Mouse (Mus musculus) left cerebral cortex, adult 8-10 months (tissue): ENCODE data around the gene Usp5. TPM values are rescaled to one million over a fixed set of nuclear protein-coding genes. Genes with fewer than 3 reads are reported as not detected.
"Not testable (repeated sequence)": the region's sequence is repeated elsewhere in the genome, so short reads cannot be mapped to it uniquely, and the experiment has no call there.

Source experiments
- DNase-seq, 2 experiments: peaks; one replicate each; pipeline ENCODE4 v3.0.0; 2022; ENCODE audit warnings: low spot score in 2 of 2
- total RNA-seq, 4 experiments: library from RNA; stranded (reverse); gene quantifications; 2 replicates each; pipeline ENCODE4 v1.2.4; 2022

Gene Usp5
- total RNA-seq, 4 experiments from 2014 or later = 200 to 215 (median 204) TPM

- DNase-seq = no peak
Observed at GRCm38 (mm10) chr6:124840241-124841167, 11.2 kb upstream of the Usp5 start, which contains the start of gene Gnb3. Gnb3 (minus strand) TSS chr6:124840275.

DNA sequence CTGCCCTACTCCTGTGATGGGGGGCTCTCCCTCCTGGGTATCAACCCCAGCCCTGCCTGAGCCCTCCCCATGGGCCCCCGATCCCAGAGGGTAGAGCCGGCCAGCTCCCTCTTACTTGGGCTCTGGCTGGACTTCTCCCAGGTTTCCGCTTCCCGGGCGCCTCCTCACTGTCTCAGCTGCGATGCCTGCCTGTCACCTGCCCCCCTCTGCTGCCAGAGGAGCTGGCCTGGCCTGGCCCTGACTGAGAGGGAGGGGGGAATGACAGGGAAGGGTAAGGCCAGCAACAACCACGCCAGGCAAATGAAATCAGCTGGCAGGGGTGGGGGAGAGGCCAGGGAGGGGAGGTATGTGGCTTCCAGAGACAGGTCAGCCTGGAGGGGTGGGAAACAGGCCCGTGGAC lies 10.5 kb upstream of the Usp5 start:
- no peak for DNase-seq

GRCm38 (mm10) chr6:124836411-124836810 lies 7.1 kb upstream of the Usp5 start:
- no peak for DNase-seq

DNA sequence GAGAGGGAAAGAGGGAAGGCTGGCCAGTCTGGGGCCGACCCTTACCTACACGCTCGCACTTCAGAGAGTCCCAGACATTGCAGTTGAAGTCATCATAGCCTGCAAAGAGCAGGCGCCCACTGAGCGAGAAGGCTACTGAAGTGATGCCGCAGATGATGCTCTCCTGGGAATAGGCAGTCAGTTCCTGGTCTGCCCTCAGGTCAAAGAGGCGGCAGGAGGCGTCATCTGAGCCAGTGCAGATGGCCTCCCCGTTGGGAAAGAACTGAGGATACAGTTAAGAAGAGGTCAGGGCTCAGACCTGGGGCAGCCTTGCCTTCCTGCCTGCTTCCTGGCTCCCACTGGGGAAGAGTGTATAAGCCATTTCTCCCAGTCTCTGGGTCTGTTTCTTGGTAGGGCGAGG lies 6.2 kb upstream of the Usp5 start:
- DNase-seq = no peak

DNA sequence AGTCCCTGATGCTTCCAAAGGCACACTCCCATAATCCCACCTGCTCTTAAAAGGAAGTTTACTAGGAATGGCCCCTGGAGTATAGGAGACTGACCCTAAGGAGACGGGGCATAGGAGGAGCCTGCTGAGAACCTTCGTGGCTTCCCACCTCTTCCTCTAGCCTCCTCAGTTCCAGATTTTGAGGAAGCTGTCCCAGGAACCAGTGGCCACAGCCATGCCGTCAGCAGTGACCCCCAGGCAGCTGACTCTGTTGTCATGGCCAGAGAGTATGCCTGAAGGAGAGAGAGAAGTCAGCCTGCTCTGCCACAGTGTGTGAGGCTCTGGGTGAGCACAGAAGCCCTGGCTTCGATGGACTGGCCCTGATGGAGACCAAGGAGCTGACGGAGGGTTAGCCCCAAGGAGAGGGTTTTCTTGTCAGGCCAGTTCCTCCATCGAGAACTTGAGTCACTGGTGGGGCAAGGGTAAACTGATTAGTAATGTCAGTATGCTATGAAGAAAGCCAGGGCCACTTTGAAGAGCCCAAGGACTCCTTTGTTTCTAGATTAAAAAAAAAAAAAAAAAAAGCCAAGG lies 5.3 kb upstream of the Usp5 start:
- DNase-seq = no peak

DNA sequence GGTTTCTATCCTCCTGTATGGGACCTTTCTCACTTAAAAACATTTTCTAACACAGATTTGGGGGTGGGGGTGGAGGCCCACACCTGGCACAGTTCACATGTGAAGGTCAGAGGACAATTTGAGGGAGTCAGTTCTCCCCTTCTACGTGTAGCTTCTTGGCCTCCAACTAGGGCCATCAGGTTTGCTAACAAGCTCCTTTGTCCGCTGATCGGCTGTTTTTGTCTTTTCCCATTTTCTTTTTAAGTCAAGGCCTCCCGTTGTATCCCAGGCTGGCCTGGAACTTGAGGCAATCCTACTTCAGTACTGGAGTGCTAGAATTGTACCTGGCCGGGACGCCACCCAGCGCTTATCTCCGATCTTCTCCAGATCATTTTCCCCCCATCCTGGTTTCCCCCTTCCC lies 2.4 kb upstream of the Usp5 start:
- DNase-seq = no peak

DNA sequence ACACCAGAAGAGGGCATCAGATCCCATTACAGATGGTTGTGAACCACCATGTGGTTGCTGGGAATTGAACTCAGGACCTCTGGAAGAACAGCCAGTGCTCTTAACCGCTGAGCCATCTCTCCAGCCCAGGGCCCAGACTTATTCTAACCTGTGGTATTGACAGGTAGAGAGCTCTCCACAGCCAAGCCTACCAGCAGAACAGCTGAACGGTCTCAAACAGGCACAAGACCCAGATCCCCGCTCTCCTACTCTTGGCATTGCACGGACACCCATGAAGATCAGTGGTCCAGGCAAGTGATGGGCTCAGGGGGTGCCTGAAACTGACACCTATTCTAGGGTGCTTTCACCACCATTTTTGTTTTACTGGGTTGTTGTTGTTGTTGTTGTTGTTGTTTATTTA lies 1.9 kb upstream of the Usp5 start:
- not testable (repeated sequence) for DNase-seq

- peak; percentile 86 to 96 for DNase-seq
Observed at GRCm38 (mm10) chr6:124829799-124830700, 766 bp upstream of the Usp5 start.

DNA sequence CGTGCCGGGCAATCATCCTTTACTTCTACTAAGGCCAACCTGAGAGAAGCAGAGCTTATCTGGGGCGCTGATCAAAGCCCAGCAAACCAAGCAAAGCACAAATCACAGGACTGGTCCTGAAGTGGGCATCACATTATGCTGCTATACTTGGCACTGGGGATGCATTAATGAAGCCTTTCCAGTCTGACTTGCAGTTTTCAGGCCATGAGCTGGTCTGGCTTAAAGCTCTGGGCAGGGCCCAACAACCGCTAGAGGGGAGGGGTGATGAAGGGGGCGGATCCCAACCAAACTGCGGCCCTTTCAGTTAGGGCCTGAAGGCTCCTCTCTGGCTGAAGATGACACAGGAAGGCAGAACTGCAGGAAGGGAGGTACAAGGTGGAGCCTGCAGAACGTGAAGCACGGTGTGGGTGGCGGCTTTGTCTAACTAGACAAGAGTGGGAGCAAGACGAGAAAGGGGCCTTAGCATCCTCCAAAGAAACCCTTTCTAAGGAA lies 1.1 kb downstream of the Usp5 start:
- no peak for DNase-seq

DNA sequence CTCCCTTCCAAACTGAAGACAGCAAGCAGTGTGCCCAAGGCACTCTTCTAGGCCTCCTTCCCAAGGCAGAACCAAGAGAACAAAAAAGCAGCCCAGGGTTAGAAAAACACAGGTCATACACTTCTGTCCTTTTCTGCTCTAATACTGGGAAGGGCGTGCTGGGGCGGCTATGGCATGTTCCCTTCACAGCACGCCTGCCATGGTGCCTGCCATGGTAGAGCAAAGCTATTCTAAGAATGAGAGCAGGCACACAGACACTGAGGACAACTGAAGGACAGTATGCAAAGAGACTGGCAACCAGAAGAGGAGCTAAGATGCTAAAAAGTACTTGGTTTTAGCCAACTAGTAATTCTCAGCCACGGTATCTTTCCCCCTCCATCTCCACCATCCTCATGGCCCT lies 7.2 kb downstream of the Usp5 start:
- DNase-seq = no peak

- no peak for DNase-seq
Observed at GRCm38 (mm10) chr6:124820891-124821290, 8.4 kb downstream of the Usp5 start.

DNA sequence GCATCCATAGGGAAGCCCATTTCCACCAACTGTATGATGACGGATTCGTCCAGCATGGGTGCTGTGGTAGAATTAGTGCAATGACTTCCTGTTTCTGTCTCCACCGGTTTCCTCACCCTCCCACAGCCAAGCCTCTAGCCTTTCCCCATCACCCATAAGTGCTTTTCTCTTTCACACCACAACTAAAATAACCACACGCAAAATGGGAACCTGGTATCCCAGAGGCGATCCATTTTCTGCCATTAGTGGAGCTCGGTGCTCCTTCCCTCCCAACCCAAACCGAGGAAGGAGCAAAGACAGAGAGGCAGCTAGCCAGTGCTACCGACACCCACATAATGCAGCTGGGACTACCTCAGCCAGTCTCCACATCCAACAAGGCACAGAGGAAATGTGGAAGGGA lies 11.3 kb downstream of the Usp5 start:
- DNase-seq = no peak

- DNase-seq = no peak
Observed at GRCm38 (mm10) chr6:124817563-124817962, 11.7 kb downstream of the Usp5 start.

GRCm38 (mm10) chr6:124817125-124817524 lies 12.2 kb downstream of the Usp5 start:
- peak in 1 of 2 experiments; percentile 2 for DNase-seq

DNA sequence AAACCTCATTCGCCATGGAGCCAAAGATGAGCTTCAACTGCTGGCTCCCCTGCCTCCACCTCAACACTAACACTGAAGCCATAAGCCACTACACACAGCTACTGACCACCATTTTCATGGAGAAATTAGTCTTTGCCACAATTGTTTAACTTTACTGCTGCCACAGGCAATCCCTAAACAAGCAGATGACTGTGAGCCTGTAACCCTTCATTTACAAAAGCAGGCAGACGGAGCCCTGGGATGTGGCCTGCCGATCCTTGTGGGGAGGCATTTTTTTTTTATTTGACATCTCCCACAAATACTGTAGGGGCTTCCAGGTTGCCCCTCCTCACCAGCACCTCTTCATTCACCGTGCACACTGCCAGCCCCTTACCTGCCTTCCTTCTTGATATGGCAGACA lies 12.7 kb downstream of the Usp5 start:
- no peak for DNase-seq

DNA sequence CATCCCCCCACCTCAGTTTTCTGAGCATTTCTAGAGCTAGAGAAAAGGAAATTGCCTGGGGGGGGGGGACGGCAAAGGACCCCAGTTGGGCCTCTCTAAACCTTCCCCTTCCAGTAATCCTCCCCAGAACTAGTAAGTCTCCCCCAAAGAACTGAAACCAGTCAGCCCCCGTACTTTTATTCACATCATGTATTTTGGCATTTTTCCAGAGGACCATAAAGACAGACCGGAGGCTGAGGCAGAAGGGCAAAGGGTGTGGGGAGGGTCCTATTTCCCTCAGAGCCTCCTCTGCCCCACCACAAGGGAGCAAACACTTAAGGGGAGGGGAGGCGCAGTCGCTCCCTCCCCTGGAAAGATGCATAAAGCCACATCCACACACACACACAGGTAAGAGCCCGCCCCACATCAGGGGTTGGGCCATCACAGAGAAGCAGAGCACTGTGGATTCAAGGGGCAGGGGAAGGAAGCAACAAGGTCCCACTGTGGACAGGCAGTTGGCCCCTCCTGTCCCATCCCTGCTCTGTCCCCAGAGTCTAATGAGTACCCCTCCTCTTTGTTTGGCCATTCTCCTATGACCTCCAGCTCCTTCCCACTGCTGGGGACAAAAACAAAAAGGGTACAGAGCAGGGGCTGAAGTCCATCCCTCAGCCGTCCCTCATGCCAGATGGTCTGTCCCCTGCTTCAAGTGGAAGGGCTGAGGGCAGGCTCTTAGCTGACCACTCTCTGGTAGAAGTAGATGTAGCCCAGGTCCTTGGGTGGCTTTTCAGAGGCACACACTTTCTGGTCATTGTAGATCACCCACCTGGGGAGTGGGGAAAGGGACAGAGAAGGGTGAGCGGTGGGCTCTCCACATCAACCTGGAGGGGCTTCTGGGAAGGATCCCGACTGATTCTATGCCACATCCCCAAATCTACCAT lies 14.2 kb downstream of the Usp5 start:
- DNase-seq = peak in 1 of 2 experiments; percentile 4

DNA sequence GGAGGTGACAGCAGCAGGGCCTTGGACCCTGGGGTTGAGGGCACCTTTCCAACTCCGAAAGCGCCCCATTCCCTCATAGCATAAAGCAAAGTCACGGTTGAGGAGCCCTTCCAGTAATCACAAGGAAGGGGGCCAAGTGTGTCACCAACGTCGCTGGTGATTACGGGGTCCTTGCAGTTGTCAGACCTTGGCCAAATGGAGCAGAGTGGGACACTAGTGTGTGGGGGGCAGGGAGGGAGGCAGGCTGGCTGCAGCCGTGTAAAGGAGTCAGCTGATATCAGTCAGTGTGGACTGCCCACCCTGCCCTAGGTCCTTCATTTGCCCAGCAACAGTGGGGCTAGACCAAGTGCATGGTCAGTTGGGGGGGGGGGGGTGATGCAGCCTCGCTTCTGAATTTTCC lies 14.8 kb downstream of the Usp5 start:
- no peak for DNase-seq

DNA sequence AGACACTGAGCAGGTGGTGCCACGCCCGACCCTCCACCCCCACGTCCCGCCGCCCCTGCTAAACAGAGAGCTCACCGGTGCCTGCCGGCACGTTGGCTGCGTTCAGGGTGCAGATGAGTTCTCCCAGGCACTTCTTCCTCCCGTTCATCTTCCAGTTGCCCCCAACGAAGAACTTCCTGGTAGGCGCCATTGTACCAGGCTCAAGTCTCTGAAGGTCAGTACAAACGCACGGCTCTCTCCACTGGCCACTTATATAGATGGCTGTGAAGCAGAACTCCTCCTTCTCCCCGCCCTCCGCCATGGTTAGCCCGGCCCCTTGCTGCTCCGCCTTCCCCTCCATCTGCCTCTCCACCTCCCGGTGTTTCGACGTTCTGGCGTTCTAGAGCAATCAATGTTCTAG lies 15.4 kb downstream of the Usp5 start, which contains the start of gene Tpi1:
Gene Tpi1, minus strand, starts transcription at position 364 of the 400 bp plus-strand sequence.
- peak; percentile 83 to 87 for DNase-seq

DNA sequence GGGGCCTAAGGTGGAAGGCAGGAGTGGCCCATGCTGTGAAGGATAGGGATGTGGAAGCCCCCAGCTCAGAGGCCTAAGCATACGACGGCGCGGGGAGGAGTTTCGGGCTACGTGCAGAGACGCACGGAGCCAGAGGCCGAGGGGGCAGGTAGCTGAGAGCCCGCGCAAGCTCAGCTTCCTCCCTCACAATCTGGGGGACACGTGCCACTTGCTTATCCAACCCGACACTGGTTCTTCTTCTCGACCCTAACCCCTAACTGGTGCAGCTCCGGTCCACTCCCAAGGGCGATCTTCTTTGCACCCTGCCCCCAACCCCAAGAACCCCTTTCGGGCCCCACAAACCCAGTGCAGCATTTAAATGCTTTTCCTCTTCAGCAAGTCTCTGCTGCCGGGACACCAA lies 15.8 kb downstream of the Usp5 start:
- DNase-seq = peak; percentile 51 to 78

DNA sequence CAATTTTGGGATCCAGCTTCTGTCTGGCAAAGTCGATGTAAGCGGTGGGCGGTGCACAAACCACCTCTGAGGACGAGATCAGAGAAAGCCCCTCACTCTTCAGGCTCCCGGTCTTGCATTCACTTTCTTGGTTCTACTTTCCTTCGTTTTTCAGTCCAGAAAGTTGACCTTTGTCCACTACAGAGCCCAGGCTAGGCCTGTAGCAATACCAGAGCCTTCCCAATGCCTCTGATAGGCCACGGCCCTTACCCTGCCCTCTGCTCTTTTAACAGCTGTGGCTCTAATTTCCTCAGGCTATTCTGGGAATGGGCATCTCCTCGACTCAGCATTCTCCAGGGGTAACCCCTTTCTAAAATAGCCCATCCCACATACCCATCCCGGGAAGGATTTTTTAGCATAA lies 16.4 kb downstream of the Usp5 start:
- no peak for DNase-seq
